Mouse (Mus musculus): Measurements from ENCODE around the gene Aqp7. TPM values are rescaled to one million over a fixed set of nuclear protein-coding genes. Genes with fewer than 3 reads are reported as not detected.

The Aqp7 gene
- polyA plus RNA-seq (2012; rRNA removed; ENCODE audit: low replicate concordance): 4.9 and 14.7 TPM in 2 replicates

GRCm38 (mm10) chr4:41047524-41048271 lies at the start of gene Aqp7:
TSS of gene Aqp7 (minus strand) at chr4:41048139.

Other genes starting within 250 kb of the Aqp7 start
- gene B4galt1, start 194.1 kb downstream of the Aqp7 start, polyA plus RNA-seq (2012; rRNA removed; ENCODE audit: low replicate concordance): 45.7 and 77.4 TPM in 2 replicates
- 2,905 and 6,875 TPM in 2 replicates for gene Spink4, start 128.1 kb downstream of the Aqp7 start, polyA plus RNA-seq (2012; rRNA removed; ENCODE audit: low replicate concordance)
- 305 and 473 TPM in 2 replicates for gene Bag1, start 99.8 kb downstream of the Aqp7 start, polyA plus RNA-seq (2012; rRNA removed; ENCODE audit: low replicate concordance)
- gene Chmp5, start 99.7 kb downstream of the Aqp7 start, polyA plus RNA-seq (2012; rRNA removed; ENCODE audit: low replicate concordance): 3.4 and 3.9 TPM in 2 replicates
- 5.4 and 8.4 TPM in 2 replicates for gene Nfx1, start 77.2 kb downstream of the Aqp7 start, polyA plus RNA-seq (2012; rRNA removed; ENCODE audit: low replicate concordance)
- gene Aqp3, start 50.0 kb upstream of the Aqp7 start, polyA plus RNA-seq (2012; rRNA removed; ENCODE audit: low replicate concordance): 68.6 and 144 TPM in 2 replicates
- 15.4 and 23.4 TPM in 2 replicates for gene Nol6, start 76.3 kb upstream of the Aqp7 start, polyA plus RNA-seq (2012; rRNA removed; ENCODE audit: low replicate concordance)
- gene Ube2r2, start 87.6 kb upstream of the Aqp7 start, polyA plus RNA-seq (2012; rRNA removed; ENCODE audit: low replicate concordance): 17.5 and 26.3 TPM in 2 replicates
- 77.9 and 166 TPM in 2 replicates for gene Ubap2, start 227.0 kb upstream of the Aqp7 start, polyA plus RNA-seq (2012; rRNA removed; ENCODE audit: low replicate concordance)